Mouse (Mus musculus) heart, adult 11 months (tissue): ENCODE data around the gene Fam114a2.

Source experiments
- DNase-seq: peaks from one replicate; pipeline ENCODE4 v3.0.0; 2022

The Fam114a2 gene

DNA sequence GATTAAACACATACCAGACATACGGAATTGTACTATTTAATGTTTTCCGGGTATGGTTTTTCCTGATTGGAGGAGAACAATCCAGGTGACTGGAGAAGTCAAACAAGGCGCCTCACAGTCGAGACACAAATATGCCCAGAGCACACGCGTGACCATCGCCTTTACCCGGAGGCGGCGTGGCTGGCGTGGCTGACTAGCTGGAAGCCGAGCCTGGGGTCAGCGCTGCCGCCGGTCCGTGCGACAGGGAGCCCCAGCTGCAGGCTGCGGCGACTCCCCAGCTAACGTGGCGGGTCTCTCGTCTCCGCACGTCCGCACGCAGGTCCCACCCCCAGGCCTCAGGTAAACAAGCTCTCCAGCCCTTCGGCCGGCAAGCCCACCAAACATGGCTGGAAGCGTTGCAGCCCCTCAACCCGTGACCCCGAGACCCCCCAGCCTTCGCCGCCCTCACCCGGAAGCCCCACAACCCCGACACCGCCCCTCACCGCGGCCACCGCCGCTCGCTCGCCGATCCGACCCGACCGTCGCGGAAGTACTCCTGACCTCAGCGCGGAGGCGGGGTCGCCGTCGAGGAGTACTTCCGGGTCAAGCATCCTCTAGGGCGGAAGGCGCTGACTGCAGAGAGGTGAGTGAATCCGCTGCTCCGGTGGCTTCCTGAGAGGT, at the start of gene Fam114a2, which contains the start of gene Mfap3:
Gene Fam114a2, minus strand, starts transcription at position 527 of the 660 bp plus-strand sequence.
Gene Mfap3, plus strand, starts transcription at position 574 of the 660 bp plus-strand sequence.
- peak; percentile 99 for DNase-seq

DNA sequence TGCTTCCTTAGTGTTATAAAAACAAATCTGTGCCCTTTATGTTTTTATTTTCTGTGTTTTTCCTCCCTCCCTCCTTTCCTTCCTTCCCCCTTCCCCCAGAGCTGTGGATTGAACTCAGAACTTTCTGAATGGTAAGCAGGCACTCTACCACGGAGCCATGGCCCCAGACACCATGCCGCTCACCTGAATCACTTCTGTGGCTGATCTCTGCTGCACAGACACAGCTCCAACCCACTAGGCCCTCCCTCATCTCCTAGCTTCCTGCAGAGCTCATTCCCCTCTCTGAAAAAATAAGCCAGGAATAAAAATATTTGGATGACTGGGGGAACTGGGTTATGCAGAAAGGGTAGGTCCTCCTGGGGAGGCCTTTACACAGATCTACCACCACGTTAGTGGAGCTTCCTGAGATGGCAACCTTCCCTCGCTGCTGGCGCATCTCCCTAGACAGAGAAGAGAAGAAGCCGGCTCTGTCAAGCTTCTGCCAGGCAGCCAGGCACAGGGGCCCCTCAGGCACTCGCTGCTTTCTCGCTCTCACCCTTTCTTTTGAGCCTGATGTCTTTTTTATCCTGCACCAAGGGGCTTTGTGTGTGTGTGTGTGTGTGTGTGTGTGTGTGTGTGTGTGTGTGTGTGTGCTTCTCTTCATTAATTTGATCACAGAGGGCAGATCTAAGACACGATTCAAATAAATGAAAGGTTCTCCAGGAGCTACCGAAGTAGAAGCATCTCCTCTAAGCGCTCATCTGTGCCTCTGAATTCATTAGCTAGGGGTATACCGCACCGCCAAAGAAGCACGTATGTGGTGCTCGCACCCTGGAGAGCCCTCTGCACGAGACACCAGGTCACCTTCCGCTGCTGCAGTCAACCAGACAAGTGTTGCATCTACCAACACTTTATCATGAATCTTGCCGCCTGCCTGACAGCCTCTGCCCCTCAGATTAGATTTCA, 47.9 kb upstream of the Fam114a2 start:
- DNase-seq, result no peak

DNA sequence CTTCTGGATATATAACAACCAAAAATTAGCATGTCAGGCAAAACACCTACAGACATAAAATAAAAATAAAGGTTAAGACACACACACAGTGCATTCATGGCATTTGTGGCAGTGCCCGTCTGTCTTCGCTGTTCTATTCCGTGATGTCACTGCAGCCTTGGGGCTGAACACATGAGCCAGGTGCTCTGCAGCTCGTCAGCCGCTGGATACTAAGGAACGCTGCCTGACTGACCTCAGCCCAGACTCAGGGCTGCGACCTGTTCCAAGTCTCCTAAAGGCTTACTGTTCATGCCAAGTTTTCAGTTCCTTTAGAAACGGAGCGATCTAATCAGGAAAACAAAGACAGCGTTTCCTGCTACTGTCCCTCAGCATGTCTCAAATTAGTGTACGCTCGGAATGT, 46.1 kb upstream of the Fam114a2 start:
- no peak for DNase-seq

DNA sequence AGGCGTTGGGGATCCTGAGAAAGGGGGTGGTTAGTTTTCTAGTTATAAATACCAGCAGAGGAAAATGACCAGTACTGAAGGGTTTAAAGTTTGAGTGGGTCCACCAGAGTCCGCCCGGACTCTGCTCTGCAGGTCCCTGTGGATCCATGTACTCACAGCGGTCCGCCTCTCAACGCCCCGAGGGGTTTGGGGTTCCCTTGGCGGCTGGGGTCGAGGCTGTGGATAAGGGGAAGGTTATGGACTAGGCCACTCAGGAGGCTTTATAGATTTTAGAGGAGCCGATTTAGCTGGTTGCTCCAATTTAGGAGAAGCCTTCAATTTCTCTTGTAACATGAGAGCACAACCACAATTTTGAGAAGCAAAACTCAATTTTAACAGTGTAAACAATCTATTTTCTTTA, 39.5 kb upstream of the Fam114a2 start:
- DNase-seq, result peak; percentile 90

DNA sequence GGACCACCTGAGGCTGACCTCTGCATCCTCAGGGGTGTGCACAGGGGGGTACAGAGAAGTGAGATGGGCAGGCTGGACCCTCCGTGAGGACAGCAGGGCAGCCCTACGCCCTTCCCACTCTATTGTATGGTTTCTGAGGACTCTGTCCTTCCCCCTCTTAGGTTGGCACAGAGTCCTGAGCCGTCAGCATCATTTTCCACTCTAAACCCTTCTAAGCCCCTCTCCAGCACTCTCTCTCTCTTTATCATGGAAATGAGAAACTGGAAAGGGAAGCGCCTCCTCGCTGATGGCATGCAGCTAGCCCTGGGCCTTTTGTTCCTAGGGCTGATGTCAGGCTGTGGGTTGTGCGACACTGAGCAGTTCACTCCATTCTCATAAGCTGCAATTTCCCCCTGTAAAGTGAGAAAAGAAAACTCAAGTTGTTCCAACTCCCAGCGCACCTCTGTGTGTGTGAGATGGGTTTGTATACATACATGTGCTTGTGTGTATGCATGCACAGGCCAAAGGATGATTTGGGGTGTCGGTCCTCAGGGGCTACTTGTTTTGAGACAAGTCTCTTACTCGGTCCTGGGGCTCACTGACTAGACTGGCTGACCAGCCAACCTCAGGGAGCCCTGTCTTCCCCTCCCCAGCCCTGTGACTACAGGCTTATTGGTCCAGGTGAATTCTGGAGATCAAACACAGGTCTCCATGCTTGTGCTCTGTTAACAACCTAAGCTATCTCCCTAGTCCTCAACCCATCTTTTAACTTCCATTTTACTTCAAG, 34.8 kb upstream of the Fam114a2 start:
- DNase-seq, result no peak

DNA sequence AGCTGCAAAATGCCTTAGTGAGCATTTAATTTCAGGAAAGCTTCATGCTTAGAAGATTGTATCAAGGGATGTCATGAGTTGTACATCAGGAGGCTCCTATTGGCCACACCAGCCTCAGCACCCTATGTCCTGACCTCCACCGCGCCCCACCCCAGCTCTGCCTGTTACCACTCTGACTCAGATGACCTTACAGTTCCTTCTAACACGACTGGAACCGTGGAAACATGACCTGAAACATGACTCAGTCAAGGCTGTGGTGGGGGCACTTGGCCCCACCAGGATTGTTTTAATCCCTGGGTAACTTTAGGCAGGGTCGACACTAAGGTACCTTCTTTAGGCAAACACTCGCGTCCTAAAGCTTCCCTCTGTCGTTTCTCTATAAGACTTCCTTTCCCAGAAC, 32.6 kb upstream of the Fam114a2 start:
- DNase-seq, result no peak

DNA sequence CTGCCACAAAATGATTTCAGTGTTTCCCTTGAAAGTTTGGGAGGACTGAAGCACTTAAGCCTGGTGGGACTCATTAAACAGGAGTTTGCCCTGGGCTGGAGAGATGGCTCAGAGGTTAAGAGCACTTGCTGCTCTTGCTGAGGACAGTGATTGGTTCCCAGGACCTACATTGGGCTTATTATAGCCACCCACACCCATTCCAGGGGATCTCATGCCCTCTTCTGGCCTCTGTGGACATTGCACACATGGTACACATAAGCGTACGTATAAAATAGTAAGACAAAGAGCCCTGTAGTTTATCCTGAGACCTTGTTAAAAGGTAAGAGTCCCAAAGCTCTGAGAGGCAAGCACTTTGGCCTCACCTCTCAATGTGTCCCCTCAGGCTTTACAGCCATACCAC, 31.8 kb upstream of the Fam114a2 start:
- DNase-seq, result no peak

DNA sequence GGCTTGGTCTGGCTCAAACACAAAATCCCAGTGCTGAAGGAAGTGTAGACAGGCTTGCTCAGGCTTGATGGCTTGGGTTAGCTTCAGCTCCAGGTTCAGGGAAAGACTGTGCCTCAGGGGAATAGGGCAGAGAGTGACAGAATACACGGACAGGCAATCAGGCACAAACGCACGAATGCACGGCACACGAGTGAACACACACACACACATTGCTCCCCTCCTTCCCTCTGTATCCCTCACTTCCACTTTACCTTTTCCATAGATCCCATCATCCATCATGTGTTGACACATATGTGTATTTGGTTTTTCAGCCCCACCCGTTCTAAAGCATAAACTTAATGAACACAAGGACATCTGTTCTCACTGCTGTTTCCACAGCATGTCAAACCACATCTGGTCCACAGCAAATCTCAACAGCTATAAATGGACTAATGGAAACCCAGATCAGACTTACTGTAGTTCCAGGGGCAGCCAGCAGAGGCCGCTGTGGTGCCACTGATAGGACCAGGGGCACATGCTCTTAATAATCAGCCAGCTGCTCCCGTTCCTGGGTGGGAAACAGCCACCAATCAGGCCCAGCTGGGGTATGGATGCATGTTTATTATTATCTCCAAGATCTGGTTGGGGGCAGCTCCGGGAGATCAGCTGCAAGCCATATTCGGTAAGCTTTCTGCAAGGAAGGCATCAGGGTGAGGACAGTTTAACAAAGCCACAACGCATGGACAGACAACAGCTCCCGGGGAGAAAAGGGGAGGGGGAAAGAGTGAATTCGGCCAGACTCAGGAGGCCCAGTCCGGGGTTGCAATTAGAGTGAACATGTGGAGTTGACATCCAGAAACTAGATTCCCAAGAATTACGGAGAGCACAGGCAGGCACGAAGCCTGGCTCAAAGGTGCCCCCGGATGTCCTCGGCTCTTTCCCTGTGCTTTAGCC, 30.5 kb upstream of the Fam114a2 start:
- peak; percentile 94 for DNase-seq

DNA sequence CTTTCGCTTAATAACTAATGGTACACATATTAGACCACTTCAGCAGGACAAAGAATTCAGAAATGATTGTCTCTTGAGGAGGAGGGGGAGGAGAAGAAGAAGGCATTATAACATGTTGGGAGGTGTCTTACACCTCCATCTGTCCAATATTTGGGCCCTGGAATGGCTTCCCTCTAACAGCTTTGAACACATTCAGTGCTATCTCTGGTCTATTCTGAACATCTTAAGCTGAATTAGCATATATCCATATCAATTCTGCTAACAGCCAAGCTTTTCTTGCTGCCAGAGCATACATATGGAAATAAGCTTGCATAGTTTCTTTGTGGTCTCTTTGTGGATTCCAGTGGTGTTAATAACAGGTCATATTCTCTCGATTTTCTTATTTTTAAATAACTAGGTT, 22.3 kb upstream of the Fam114a2 start:
- DNase-seq, result peak; percentile 3

DNA sequence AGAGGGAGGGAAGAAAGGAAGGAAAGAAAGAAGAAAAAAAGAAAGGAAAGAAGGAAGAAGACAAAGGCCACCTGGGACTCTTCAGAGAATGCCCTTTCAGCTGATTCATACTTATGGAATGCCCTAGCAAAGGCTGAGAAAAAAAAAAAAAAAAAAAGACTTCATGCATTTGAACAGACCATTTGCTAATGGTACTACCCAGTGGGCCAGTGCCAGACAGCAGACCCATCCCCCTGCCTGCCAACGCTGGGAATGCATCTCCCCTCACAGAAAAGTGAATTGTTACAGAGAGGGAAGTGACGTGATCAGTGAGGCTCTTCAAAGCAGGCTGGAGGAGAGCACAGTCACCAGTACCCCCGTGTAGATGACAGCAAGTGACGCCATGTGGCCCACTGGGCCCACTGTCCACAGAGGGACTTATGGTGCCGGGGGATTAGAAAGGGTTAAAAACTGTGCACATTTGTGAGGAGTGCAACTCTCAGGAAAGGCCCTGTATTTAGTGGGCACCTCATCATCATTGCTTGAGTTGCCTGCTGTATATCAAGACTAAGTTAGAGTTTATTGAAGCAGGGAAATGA, 21.5 kb upstream of the Fam114a2 start:
- DNase-seq, result peak; percentile 24

DNA sequence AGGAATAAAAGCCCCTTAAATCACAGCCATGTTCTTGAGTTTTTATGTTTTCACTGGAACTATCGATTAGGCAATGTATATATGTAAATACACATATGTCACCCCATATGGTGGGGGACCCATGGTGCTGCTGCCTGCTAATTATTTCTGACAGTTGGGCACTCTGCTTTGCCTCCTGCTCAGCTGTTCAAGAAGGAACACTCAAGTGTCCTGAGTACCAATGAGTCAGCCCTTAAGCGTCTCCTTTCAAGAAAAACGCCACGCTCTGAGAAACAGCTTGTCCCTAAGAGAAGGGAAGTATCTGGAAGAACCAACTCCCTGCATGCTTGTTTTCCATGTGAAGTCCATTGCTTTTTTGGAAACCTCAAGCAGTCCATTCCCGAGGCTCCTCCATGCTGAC, 17.5 kb upstream of the Fam114a2 start:
- peak; percentile 17 for DNase-seq

DNA sequence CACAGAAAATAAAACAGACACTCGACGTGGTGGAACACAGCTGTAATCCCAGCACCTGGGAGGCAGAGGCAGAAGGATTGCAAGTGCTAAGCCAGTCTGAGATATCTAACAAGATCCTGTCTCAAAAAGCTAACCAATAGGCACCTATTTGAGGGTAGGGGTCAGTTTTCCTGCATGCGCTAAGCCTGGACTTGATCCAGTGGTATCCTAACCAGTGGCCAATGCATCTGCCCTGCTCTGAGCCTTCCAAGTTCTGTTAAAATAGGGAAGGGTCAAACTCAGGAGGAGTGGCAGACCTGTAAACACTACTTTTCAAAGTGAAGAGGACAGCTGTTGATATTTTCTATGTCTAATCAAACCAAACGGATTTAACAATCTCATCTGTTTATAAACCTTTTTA, 13.9 kb upstream of the Fam114a2 start:
- peak; percentile 54 for DNase-seq

DNA sequence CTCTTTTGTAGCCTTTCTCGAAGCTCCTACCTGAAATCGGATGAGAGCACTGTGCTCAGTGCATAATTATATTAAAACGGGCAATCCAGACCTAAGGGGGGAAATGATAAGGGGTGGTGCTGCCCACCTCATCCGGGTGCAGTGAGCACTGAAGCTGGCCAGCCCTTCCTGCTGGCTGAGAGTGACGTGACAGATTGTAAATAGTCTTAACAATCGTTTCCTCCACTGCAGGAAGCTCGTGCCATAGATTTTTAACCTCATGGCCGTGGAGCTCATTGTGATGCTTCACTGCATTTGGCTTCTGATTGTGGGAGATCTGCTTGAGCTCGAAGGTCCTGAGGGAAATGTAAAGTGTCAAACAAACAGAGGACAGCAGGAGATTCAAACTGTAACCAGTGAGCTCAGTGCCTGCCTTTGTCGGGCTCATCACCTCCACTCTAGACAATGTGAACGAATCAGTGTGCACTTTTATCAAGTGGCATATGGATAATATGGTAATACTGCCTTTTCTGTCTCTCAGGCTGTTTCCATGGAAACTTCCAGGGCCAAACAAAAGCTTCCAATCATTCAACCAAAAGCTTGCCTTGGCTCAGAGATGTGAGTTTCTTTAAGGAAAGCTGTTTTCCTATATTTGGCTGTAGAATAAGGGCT, 13.0 kb upstream of the Fam114a2 start:
- peak; percentile 87 for DNase-seq

DNA sequence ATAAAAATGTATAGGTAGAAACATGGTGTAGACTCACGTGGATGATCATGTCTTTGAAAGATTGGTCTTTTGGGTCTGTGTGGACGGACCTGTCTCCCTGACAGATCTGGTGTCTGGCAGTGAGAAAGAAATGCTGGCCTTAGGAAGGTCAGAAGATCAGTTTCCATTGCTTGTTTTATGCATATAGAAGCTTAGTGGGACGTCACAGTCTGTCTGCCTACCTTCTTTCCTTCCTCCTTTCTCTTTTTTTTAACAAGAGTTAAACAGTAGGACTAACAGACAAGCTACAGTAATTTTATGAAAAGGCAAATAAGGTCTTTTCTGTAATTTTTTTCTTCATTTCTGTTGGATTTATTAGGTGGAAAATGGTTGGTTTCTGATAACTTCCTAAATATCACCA, 10.7 kb upstream of the Fam114a2 start:
- DNase-seq, result peak; percentile 27

DNA sequence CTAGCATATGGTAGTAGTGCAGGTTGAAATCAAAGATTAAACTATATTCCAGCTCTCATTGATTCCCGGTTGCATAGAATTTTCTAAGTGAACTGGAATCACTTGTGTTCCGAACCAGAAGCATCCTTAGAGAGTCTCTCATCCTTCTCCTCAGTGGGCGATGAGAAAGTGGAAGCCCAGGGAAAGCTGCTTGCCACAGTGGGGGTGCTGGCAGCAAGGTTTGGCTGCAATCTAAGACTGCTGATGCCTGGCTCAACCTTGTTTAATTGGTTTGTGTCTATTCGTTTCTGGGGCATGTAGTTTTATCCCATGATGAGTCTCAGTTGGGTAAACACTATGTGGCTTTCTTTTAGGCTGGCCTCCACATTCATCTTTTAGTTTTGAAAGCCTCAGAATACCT, 9.1 kb upstream of the Fam114a2 start:
- peak; percentile 83 for DNase-seq

DNA sequence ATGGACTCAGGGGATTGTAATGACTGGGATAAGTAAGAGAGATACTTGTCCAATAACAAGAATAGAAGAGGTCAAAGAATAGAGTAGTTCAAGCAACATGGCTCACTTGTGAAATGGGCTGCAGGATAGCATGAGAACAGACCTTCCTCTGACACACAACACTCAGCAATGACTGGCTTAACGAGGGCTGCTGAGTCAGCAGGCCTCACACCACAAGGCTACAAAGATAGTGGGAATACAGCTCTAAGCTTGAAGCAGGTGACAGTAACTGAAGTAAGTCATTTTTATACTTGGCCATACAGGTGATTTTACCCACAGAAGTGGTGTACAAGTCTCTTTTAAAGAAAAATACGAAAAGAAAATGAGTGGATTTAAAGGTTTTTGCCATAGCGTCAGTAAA, 7.5 kb upstream of the Fam114a2 start:
- peak; percentile 35 for DNase-seq

DNA sequence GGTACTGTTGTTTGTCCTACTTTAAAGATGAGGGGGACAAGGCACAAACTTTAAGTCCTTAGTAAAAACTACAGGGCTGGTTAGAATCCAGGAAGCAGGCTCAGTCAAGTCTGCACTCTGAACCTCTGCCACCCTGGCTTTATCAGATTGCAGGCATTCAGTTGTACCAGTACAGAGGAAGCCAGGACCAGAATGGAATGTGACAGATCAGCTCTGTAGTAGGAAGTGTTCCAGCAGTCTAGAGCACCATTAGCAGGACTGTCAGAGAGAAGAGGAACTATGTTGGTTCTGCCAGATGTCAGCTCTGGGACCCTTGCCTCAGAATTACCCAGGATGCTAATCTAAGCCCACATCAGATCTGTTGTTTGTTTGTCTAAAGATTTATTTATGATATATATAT, 6.2 kb upstream of the Fam114a2 start:
- DNase-seq, result peak; percentile 90

DNA sequence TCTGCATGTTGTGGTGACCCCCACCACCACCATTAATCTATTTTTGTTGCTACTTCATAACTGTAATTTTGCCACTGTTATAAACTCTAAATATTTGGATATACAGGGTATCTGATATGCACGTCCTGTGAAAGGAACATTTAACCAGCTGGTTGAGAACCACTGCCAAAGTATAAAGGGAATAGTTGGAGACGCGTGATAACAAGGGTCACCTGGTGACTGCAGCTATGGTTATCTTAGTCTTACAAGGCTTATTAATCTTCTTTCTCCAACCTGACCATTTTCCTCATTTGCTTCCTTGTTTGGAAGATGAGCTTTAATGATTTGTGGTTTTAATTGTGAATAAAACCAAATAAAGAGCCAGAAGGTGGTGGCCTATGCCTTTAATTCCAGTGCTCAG, 5.0 kb upstream of the Fam114a2 start:
- DNase-seq, result peak; percentile 4

DNA sequence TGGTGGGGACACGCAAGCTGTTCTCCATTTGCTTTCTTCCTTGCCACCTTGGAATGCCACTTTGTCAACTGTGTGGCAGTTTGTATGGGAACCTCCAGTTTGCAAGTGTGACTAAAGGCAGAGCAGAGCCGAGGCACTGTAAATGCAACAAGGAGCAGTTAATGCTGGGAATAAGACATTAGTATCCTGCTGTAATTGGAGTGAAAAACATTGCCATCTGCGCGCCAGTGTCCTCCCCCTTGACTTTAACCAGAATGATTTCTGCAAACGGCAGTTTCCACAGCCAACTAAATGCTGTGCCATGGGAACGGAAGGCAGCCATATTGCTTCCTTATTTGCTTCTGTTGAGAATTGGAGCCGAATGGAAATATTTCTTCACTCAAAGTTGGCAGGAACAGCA, 3.6 kb upstream of the Fam114a2 start:
- DNase-seq, result peak; percentile 89

DNA sequence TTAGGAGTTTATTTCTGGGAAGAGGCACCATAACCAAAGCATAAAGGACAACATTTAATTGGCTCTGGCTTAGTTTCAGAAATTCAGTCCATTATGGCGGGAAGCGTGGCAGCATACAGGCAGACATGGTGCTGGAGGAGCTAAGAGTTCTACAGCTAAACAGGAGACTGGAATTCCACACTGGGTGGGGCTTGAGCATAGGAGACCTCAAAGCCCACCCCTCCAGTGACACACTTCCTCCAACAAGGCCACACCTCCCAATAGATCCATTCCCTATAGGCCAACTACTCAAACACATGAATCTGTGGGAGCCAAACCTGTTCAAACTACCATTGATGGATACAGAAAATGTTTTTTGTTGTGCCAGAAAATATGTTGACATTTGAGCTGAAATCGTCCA, 2.8 kb upstream of the Fam114a2 start:
- peak; percentile 86 for DNase-seq

DNA sequence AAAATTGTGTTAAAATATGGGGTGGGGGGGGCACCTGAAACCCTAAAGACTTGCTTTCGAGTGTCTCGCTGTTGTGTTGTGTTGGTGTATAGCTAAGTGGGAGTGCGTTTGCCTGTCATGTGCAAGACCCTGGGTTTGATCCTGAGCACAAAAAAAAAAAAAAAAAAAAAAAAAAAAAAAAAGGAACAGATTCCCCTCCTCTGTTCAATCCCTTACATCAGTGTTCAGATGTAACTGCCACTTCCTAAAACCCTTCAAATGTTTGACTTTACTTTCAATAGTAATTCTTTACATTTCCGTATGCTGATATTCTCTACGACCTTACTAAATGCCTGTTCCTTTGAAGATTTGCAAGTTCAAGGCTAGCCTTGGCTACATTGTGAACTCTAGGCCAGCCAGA, 887 bp upstream of the Fam114a2 start:
- peak; percentile 46 for DNase-seq
